In the genomic region with DNA sequence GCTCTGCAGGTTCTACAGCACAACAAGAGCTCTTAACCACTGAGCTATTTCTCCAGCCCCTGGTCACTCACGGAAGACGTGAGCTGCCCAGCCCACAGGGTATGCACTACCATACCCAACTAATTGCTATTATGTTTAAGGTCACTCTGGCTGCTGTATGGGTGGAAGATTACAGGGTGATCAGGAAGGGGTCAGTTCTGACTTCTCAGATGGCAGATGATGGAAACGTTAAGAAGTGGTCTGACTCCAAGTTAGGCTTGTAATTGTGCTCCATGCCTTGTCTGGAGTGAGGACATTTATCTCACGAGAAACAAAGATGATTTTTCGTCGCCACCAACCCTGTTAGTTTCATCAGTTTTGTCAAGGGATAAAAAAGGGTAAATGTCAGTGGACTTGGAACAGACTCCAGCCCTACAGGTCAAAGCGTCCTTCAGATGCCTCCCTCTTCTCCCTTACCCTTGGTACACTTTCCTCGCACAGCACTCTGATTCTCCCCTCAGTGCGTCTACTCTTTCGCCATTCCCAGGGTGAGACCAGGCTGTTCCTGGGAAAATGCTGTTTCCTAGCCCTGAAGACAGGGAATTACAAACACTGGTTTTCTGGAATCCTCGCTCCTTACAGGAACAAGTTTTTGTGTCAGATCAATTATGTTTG, we compare ENCODE assay signal across 8 mouse cellular contexts. TPM values are rescaled to one million over a fixed set of nuclear protein-coding genes. Genes with fewer than 3 reads are reported as not detected.
DNase-seq lines count a peak whose midpoint lies in the region; ATAC-seq and TF ChIP-seq lines count a peak whose summit lies in the region.

No protein-coding gene starts in this region.

- peaks cover 7% of the 10 kb centered on the region; the same call in 1 of the 2 replicates for H3K4me1 ChIP-seq in heart, embryonic 10.5 days
- peaks cover 19% of the 10 kb centered on the region for H3K4me1 ChIP-seq in G1E (ENCODE audit: insufficient read depth, low read depth, low read length)
- peaks cover 11% of the 10 kb centered on the region for H3K4me1 ChIP-seq in forebrain, embryonic 15.5 days
- H3K4me1 ChIP-seq in liver, embryonic 15.5 days (replicated peaks) = peaks cover 21% of the 10 kb centered on the region

- H3K4me2 ChIP-seq in forebrain, embryonic 15.5 days (replicated peaks) = peak overlapping the region; percentile 53
- H3K4me2 ChIP-seq in liver, embryonic 15.5 days = peak overlapping the region; percentile 80

- WGBS in heart, embryonic 10.5 days = 14% methylated on average over 11 of the region's 11 CpGs
- 17% methylated on average over 11 of the region's 11 CpGs for WGBS in forebrain, embryonic 15.5 days
- 23% methylated on average over 11 of the region's 11 CpGs for WGBS in liver, embryonic 15.5 days (ENCODE audit: insufficient replicate concordance)

- H3K36me3 ChIP-seq in heart, embryonic 10.5 days = peaks cover 15% of the 10 kb centered on the region; the same call in 1 of the 2 replicates
- H3K36me3 ChIP-seq in G1E (replicated peaks) = peaks cover 32% of the 10 kb centered on the region
- H3K36me3 ChIP-seq in forebrain, embryonic 15.5 days = peaks cover 15% of the 10 kb centered on the region; the same call in 1 of the 2 replicates
- peaks cover 8% of the 10 kb centered on the region for H3K36me3 ChIP-seq in liver, embryonic 15.5 days (replicated peaks)

- peak overlapping the region; percentile 76 for H3K4me3 ChIP-seq in heart, embryonic 10.5 days
- H3K4me3 ChIP-seq in G1E (ENCODE audit: low read depth, low read length) = peak overlapping the region; percentile 76; the same call in 1 of the 2 replicates
- peak overlapping the region; percentile 81 for H3K4me3 ChIP-seq in forebrain, embryonic 15.5 days
- peak overlapping the region; percentile 90 for H3K4me3 ChIP-seq in liver, embryonic 15.5 days (replicated peaks)

- no peaks in the 10 kb centered on the region for H3K27me3 ChIP-seq in heart, embryonic 10.5 days (ENCODE audit: insufficient read depth, poor library complexity, severe bottlenecking)
- H3K27me3 ChIP-seq in G1E (ENCODE audit: insufficient read depth, low read length) = no peaks in the 10 kb centered on the region
- H3K27me3 ChIP-seq in forebrain, embryonic 15.5 days = no peaks in the 10 kb centered on the region
- H3K27me3 ChIP-seq in liver, embryonic 15.5 days = no peaks in the 10 kb centered on the region

- H3K27ac ChIP-seq in heart, embryonic 10.5 days = peak overlapping the region; percentile 90
- H3K27ac ChIP-seq in forebrain, embryonic 15.5 days (replicated peaks) = peak overlapping the region; percentile 62
- peak overlapping the region; percentile 80 for H3K27ac ChIP-seq in liver, embryonic 15.5 days (replicated peaks)

- peak overlapping the region; percentile 74 for H3K9ac ChIP-seq in forebrain, embryonic 15.5 days (replicated peaks)
- peak overlapping the region; percentile 87 for H3K9ac ChIP-seq in liver, embryonic 15.5 days

- H3K9me3 ChIP-seq in heart, embryonic 10.5 days = no peaks in the 10 kb centered on the region
- H3K9me3 ChIP-seq in G1E (replicated peaks) = no peaks in the 10 kb centered on the region
- H3K9me3 ChIP-seq in forebrain, embryonic 15.5 days = no peaks in the 10 kb centered on the region
- H3K9me3 ChIP-seq in liver, embryonic 15.5 days (replicated peaks) = no peaks in the 10 kb centered on the region

- DNase-seq in heart, embryonic 10.5 days (ENCODE audit: low spot score) = no peak
- DNase-seq in heart, adult 9 months (ENCODE audit: low spot score in 2 of 2) = no peak
- DNase-seq in G1E (ENCODE audit: low spot score) = no peak
- no peak for DNase-seq in urinary bladder, adult 2 months (ENCODE audit: low spot score)
- DNase-seq in T-cell, adult 2 months (ENCODE audit: low spot score) = no peak
- no peak for DNase-seq in thymus, postnatal 10 days (ENCODE audit: low spot score in 2 of 2)

- ATAC-seq in G1E (ENCODE audit: extremely low read depth, insufficient number of reproducible peaks, low FRiP score, poor library complexity, severe bottlenecking) = no peak
- ATAC-seq in forebrain, embryonic 15.5 days (replicated peaks) = 0 out of 2 replicates have a peak, but pooled peaks have one; percentile 21
- 0 out of 2 replicates have a peak, but pooled peaks have one; percentile 29 for ATAC-seq in liver, embryonic 15.5 days (ENCODE audit: insufficient read depth)

- TF ChIP-seq CTCF in G1E (IDR thresholded peaks at IDR 0.05; ENCODE audit: low read depth, low read length) = no peak

RNA-seq across cellular contexts. Expression of gene Blvra, which starts 0.6 kb away (rescaled TPM):
- 36.0 and 40.9 TPM in 2 replicates for polyA plus RNA-seq in heart, embryonic 10.5 days (2016; fragmentation: Nextera tagmentation; extraction: Ambion mirVana)
- total RNA-seq in G1E (2014; fragmentation: Nextera tagmentation) (17.3 and 18.3 TPM in 2 replicates), G1E (2017) (30.6 and 35.4 TPM in 2 replicates)
- 2.0 and 3.1 TPM in 2 replicates for polyA plus RNA-seq in G1E (2012)
- 27.2 and 32.9 TPM in 2 replicates for polyA plus RNA-seq in forebrain, embryonic 15.5 days (2015; fragmentation: Nextera tagmentation; extraction: Ambion mirVana)
- polyA plus RNA-seq in liver, embryonic 15.5 days (2015; fragmentation: Nextera tagmentation; extraction: Ambion mirVana) = 51.6 and 56.3 TPM in 2 replicates
- 41.6 and 46.7 TPM in 2 replicates for polyA plus RNA-seq in urinary bladder, adult 2 months (2012; rRNA removed)
